Comparison of ENCODE assay signal across 10 mouse cellular contexts in genomic region chr1:59142809-59143208, GRCm38 (mm10). TPM values are rescaled to one million over a fixed set of nuclear protein-coding genes. Genes with fewer than 3 reads are reported as not detected.
DNase-seq lines count a peak whose midpoint lies in the region; ATAC-seq and TF ChIP-seq lines count a peak whose summit lies in the region.
"Had no signal": no experiment of that assay in that cellular context is flagged by ENCODE, and none has a peak within 500 bp of the region (broad histone marks: within the 10 kb centered on the region; RNA-seq: fewer than 3 reads in every experiment).

No protein-coding gene starts in this region.

- no peak overlapping the region for H3K9ac ChIP-seq in heart, embryonic 12.5 days
- H3K9ac ChIP-seq: embryonic facial prominence, embryonic 12.5 days had no signal

- CTCF ChIA-PET in Patski (lab: Charles Lee), result interaction anchor here (0.9 to 1.8 kb wide), 10 partner anchors 9 to 95 kb away, joined by 3 to 6 read pairs (median 4); no protein-coding TSS in a partner anchor

- in situ Hi-C loops in Patski (cut with MboI; ENCODE audit: low pct_unique_long_range_greater_than_20kb), result loop anchor here (5.0 kb wide), 2 partner anchors 76 to 136 kb away; no protein-coding TSS in a partner anchor

- no peak overlapping the region for H3K4me2 ChIP-seq in heart, embryonic 12.5 days
- H3K4me2 ChIP-seq: embryonic facial prominence, embryonic 12.5 days had no signal

- H3K4me1 ChIP-seq in heart, embryonic 12.5 days (replicated peaks), result no peaks in the 10 kb centered on the region
- H3K4me1 ChIP-seq in thymus, adult 2 months (replicated peaks; ENCODE audit: control insufficient read depth, insufficient read depth, low read length), result no peaks in the 10 kb centered on the region; the same call in 1 of the 2 replicates
- H3K4me1 ChIP-seq: embryonic facial prominence, embryonic 12.5 days had no signal

- POLR2A ChIA-PET in Patski (lab: Charles Lee), result no interaction called here

- TF ChIP-seq CTCF in Patski (IDR thresholded peaks at IDR 0.05), result peak; percentile 86
- TF ChIP-seq CTCF in thymus, adult 2 months (IDR thresholded peaks at IDR 0.05; ENCODE audit: borderline replicate concordance, control insufficient read depth, extremely low read depth, insufficient read depth, low read length, poor library complexity), result no peak

- DNase-seq in heart, adult 8-10 months (ENCODE audit: low spot score), result peak; percentile 53
- DNase-seq in A20 (ENCODE audit: low read depth, low spot score), result peak; percentile 69
- no peak for DNase-seq in Patski (ENCODE audit: low read depth, low spot score)
- DNase-seq in embryo, embryonic 10.5 days (ENCODE audit: low spot score), result peak; percentile 81
- DNase-seq in kidney, adult 9 months, result peak; percentile 84
- DNase-seq in mesoderm, embryonic 11.5 days (ENCODE audit: low read depth, low spot score), result peak; percentile 74
- DNase-seq in thymus, adult 2 months, result peak; percentile 78

- H3K9me3 ChIP-seq in heart, embryonic 12.5 days (replicated peaks), result peaks cover 8% of the 10 kb centered on the region; the same call in 1 of the 2 replicates
- H3K9me3 ChIP-seq: embryonic facial prominence, embryonic 12.5 days had no signal

- no peak for ATAC-seq in heart, embryonic 12.5 days (ENCODE audit: insufficient number of reproducible peaks, low FRiP score)
- no peak for ATAC-seq in Patski

- TF ChIP-seq POLR2A in thymus, adult 2 months (IDR thresholded peaks at IDR 0.05; ENCODE audit: control insufficient read depth, extremely low read depth, insufficient read depth, low read length, poor library complexity), result no peak

- no peaks in the 10 kb centered on the region for H3K27me3 ChIP-seq in heart, embryonic 12.5 days (replicated peaks)
- no peaks in the 10 kb centered on the region for H3K27me3 ChIP-seq in Patski
- H3K27me3 ChIP-seq in thymus, adult 2 months (ENCODE audit: control insufficient read depth, insufficient read depth, low read length), result no peaks in the 10 kb centered on the region
- H3K27me3 ChIP-seq: embryonic facial prominence, embryonic 12.5 days had no signal

- no peak overlapping the region for H3K4me3 ChIP-seq in heart, embryonic 12.5 days
- no peak overlapping the region for H3K4me3 ChIP-seq in thymus, adult 2 months (ENCODE audit: control insufficient read depth, insufficient read depth, low read length)
- H3K4me3 ChIP-seq: embryonic facial prominence, embryonic 12.5 days had no signal

- H3K27ac ChIP-seq in heart, embryonic 12.5 days (ENCODE audit: poor library complexity, severe bottlenecking), result no peak overlapping the region
- H3K27ac ChIP-seq in thymus, adult 2 months (ENCODE audit: control insufficient read depth, insufficient read depth, low read length), result no peak overlapping the region
- H3K27ac ChIP-seq: embryonic facial prominence, embryonic 12.5 days had no signal

- no peaks in the 10 kb centered on the region for H3K36me3 ChIP-seq in heart, embryonic 12.5 days
- no peaks in the 10 kb centered on the region for H3K36me3 ChIP-seq in thymus, adult 2 months (ENCODE audit: control insufficient read depth, insufficient read depth, low read length)
- H3K36me3 ChIP-seq: embryonic facial prominence, embryonic 12.5 days had no signal

RNA-seq across cellular contexts. Expression of gene Mpp4, which starts 20.4 kb away (rescaled TPM):
- total RNA-seq in heart, adult 8-10 months (2022), result under 1 TPM in 1 of 4 experiments, not detected in 3; 0.09 TPM
- 0.29 and 0.35 TPM in 2 replicates for polyA plus RNA-seq in heart, embryonic 12.5 days (2016; fragmentation: Nextera tagmentation; extraction: Ambion mirVana)
- polyA plus RNA-seq in Patski (2021), result 0.67 TPM
- 9.8 and 11.5 TPM in 2 replicates for polyA plus RNA-seq in thymus, adult 2 months (2012; rRNA removed)

RNA-seq across cellular contexts. Expression of gene Tmem237, which starts 22.6 kb away (rescaled TPM):
- total RNA-seq in heart, adult 8-10 months (2022), result 1 to 10 TPM; 2.3 to 4.8 (median 2.4) TPM
- polyA plus RNA-seq in heart, embryonic 12.5 days (2016; fragmentation: Nextera tagmentation; extraction: Ambion mirVana), result 17.6 and 22.2 TPM in 2 replicates
- polyA plus RNA-seq in Patski (2021), result 35.2 TPM
- polyA plus RNA-seq in thymus, adult 2 months (2012; rRNA removed), result 2.3 and 3.6 TPM in 2 replicates

RNA-seq across cellular contexts. Expression of gene C2cd6, which starts 48.1 kb away (rescaled TPM):
- not detected for total RNA-seq in heart, adult 8-10 months (2022)
- polyA plus RNA-seq in heart, embryonic 12.5 days (2016; fragmentation: Nextera tagmentation; extraction: Ambion mirVana), result not detected in 2 replicates
- polyA plus RNA-seq in Patski (2021), result not detected
- not detected in 2 replicates for polyA plus RNA-seq in thymus, adult 2 months (2012; rRNA removed)
- polyA plus RNA-seq: embryonic facial prominence, embryonic 12.5 days; liver, embryonic 16.5 days had no signal
